8 mouse cellular contexts compared by ENCODE assay signal in the genomic region with DNA sequence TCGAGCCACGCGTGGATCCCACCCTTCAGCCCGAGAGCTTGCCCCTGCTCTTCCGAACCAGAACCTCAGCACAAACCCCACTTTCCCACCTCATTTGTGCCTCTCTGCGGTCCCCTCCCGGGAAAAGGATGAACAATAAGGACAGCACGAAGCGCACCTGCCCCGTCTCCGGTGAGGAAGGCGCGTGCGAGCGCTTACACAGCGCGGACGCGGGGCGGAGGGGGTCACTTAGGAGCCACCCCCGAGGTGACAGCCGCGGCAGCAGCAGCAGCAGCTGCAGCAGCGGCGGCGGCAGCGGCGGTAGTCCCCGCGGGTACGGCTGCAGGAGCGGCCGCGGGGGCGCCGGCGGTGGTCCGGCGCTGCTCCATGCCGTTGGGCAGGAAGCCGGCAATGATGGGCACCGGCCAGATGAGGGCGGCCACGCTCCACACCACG. TPM values are rescaled to one million over a fixed set of nuclear protein-coding genes. Genes with fewer than 3 reads are reported as not detected.
DNase-seq lines count a peak whose midpoint lies in the region; ATAC-seq lines count a peak whose summit lies in the region.

No protein-coding gene starts in this region.

- peaks cover 7% of the 10 kb centered on the region; the same call in 1 of the 2 replicates for H3K4me1 ChIP-seq in heart, embryonic 10.5 days

- under 1% methylated on average over 43 of the region's 45 CpGs for WGBS in heart, embryonic 10.5 days

- H3K27ac ChIP-seq in heart, embryonic 10.5 days, result peak overlapping the region; percentile 83

- peak; percentile 83 for DNase-seq in urinary bladder, postnatal 14 days (ENCODE audit: low spot score)
- DNase-seq in urinary bladder, adult 18-20 months (ENCODE audit: low spot score in 2 of 2), result no peak
- DNase-seq in cerebellum, adult 9-10 months, result peak; percentile 81
- DNase-seq in heart, embryonic 10.5 days (ENCODE audit: low spot score), result peak; percentile 92
- DNase-seq in kidney, adult 8-10 months, result peak; percentile 65 to 78
- peak; percentile 91 for DNase-seq in lung, postnatal 10 days
- DNase-seq in right cerebral cortex, postnatal 10 days (ENCODE audit: low spot score in 2 of 2), result peak; percentile 87

- no peak; the same call in 1 of the 2 replicates for ATAC-seq in monocyte, adult 5-6 weeks (replicated peaks; ENCODE audit: insufficient number of reproducible peaks, low FRiP score, low TSS enrichment, poor library complexity, severe bottlenecking)

- H3K36me3 ChIP-seq in heart, embryonic 10.5 days, result no peaks in the 10 kb centered on the region

- peaks cover 50% of the 10 kb centered on the region for H3K27me3 ChIP-seq in heart, embryonic 10.5 days (ENCODE audit: insufficient read depth, poor library complexity, severe bottlenecking)

- peak overlapping the region; percentile 78 for H3K4me3 ChIP-seq in heart, embryonic 10.5 days

- no peaks in the 10 kb centered on the region for H3K9me3 ChIP-seq in heart, embryonic 10.5 days

RNA-seq across cellular contexts. Expression of a gene that starts 1.1 kb away (rescaled TPM):
- polyA plus RNA-seq in heart, embryonic 10.5 days (2016; fragmentation: Nextera tagmentation; extraction: Ambion mirVana), result 2.2 and 7.1 TPM in 2 replicates
- total RNA-seq in monocyte, adult 5-6 weeks (2017), result 0.57 to 1.3 TPM (median 1.2 TPM) in 3 replicates

RNA-seq across cellular contexts. Expression of a gene that starts 43.6 kb away (rescaled TPM):
- 0.74 and 3.0 TPM in 2 replicates for polyA plus RNA-seq in heart, embryonic 10.5 days (2016; fragmentation: Nextera tagmentation; extraction: Ambion mirVana)
- not detected in 3 replicates for total RNA-seq in monocyte, adult 5-6 weeks (2017)

Comparison
In these comparisons a context has a peak if more than half of its experiments do, and no peak if none do; other contexts are left out.
1. DNase-seq: peak in urinary bladder, postnatal 14 days (single experiment), cerebellum, adult 9-10 months (single experiment), heart, embryonic 10.5 days (single experiment), kidney, adult 8-10 months (2 of 2), lung, postnatal 10 days (single experiment) and right cerebral cortex, postnatal 10 days (2 of 2); none in urinary bladder, adult 18-20 months (0 of 2).